Mouse (Mus musculus): ENCODE data around the gene Dpp8. TPM values are rescaled to one million over a fixed set of nuclear protein-coding genes. Genes with fewer than 3 reads are reported as not detected.
"Not testable (repeated sequence)": the region's sequence is repeated elsewhere in the genome, so short reads cannot be mapped to it uniquely, and the experiment has no call there.

The Dpp8 gene
- 100 to 1,000 TPM; 162 to 163 TPM for total RNA-seq (2021)

- DNase-seq, result peak; percentile 91
These were observed at the start of gene Dpp8 for GRCm38 (mm10) chr9:65032269-65033108. Gene Dpp8 (plus strand): TSS chr9:65032414.

- DNase-seq, result peak in 1 of 2 experiments; percentile 17
These were observed 47.0 kb upstream of the Dpp8 start for GRCm38 (mm10) chr9:64985037-64985794.

GRCm38 (mm10) chr9:64985807-64986206 is 46.4 kb upstream of the Dpp8 start:
- DNase-seq, result no peak

- no peak for DNase-seq
These were observed 44.6 kb upstream of the Dpp8 start for GRCm38 (mm10) chr9:64987651-64988050.

GRCm38 (mm10) chr9:64988443-64988842 is 43.8 kb upstream of the Dpp8 start:
- no peak for DNase-seq

GRCm38 (mm10) chr9:64990291-64990690 is 41.9 kb upstream of the Dpp8 start:
- no peak for DNase-seq

- not testable (repeated sequence) for DNase-seq
These were observed 36.8 kb upstream of the Dpp8 start for GRCm38 (mm10) chr9:64995464-64995863.

GRCm38 (mm10) chr9:65001481-65001880 is 30.7 kb upstream of the Dpp8 start:
- no peak for DNase-seq

- no peak for DNase-seq
These were observed 26.5 kb upstream of the Dpp8 start for GRCm38 (mm10) chr9:65005737-65006136.

- no peak for DNase-seq
These were observed 21.6 kb upstream of the Dpp8 start for GRCm38 (mm10) chr9:65010632-65011031.

- DNase-seq, result no peak
These were observed 20.9 kb upstream of the Dpp8 start for GRCm38 (mm10) chr9:65011304-65011703.

GRCm38 (mm10) chr9:65015461-65016222 is 16.6 kb upstream of the Dpp8 start:
- no peak for DNase-seq

- no peak for DNase-seq
These were observed 15.8 kb upstream of the Dpp8 start for GRCm38 (mm10) chr9:65016241-65016977.

- DNase-seq, result no peak
These were observed 15.0 kb upstream of the Dpp8 start for GRCm38 (mm10) chr9:65016978-65017827.

GRCm38 (mm10) chr9:65017896-65018295 is 14.3 kb upstream of the Dpp8 start:
- no peak for DNase-seq

- DNase-seq, result no peak
These were observed 13.6 kb upstream of the Dpp8 start for GRCm38 (mm10) chr9:65018588-65019121.

- no peak for DNase-seq
These were observed 13.1 kb upstream of the Dpp8 start for GRCm38 (mm10) chr9:65019146-65019545.

GRCm38 (mm10) chr9:65020128-65020527 is 12.1 kb upstream of the Dpp8 start:
- DNase-seq, result no peak

GRCm38 (mm10) chr9:65020991-65021886 is 11.0 kb upstream of the Dpp8 start, which contains the start of gene Hacd3:
Gene Hacd3 (minus strand): TSS chr9:65021693.
- peak; percentile 86 to 87 for DNase-seq
